Mouse (Mus musculus) spleen, adult 2 months (tissue): ENCODE measurements around the gene Ntrk2.

Experiments
- CTCF ChIP-seq: fragments of 200-500 bp; IDR thresholded peaks from 2 replicates; pipeline ENCODE4 v1.5.1; 2011; ENCODE audit warnings: mild to moderate bottlenecking, inconsistent platforms; ENCODE audit not compliant: insufficient read depth, insufficient read length, insufficient replicate concordance; ENCODE audit errors: extremely low read depth
- POLR2A ChIP-seq: fragments of 200-500 bp; IDR thresholded peaks from 2 replicates; pipeline ENCODE4 v1.6.1; 2011; ENCODE audit warnings: low read depth, low read length, inconsistent platforms

DNA sequence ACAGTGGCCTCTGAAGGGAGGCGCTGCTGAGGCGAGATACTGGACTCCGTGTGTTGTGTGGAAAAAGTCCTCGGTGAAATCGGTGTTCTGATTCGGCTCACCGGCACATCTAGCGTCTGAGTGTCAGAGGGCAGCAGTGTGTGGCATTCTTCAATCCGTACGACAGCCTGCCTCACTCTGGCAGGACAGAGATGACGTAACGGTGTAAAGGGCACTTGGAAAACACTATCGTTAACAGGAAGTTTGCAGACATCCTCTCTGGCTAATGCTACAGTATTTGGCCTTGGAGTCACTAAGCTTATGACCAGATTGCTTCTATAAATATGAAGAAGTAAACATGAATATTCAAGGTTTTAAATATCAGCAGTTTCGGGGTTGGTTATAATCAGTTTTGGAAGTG lies 309.2 kb downstream of the Ntrk2 start:
- TF ChIP-seq CTCF = no peak
- no peak for TF ChIP-seq POLR2A
